Mouse (Mus musculus) intestine, postnatal 0 days (tissue): ENCODE measurements at regions not wholly inside any gene's neighbourhood (a gene's known extent, or its start where the extent isn't known, plus 50 kb on each side); places are given as distances from the start of the nearest gene placed in this dataset.
A peak's percentile ranks its signal among the peaks of the same experiment; 100 is the strongest.

ENCODE experiments used
- ATAC-seq: fragments of 200-750 bp; cut with Nextera tagmentation; 2 replicates; pipeline ENCODE4 v1.8.0; 2017; ENCODE audit warnings: mild to moderate bottlenecking, moderate TSS enrichment, moderate library complexity
- H3K27ac ChIP-seq: fragments of 300-500 bp; sonication (generic); 2 replicates; pipeline ENCODE4 v1.5.1; 2014; ENCODE audit warnings: mild to moderate bottlenecking, low read depth, low read length, moderate library complexity
- H3K27me3 ChIP-seq: fragments of 300-500 bp; sonication (generic); replicated peaks from 2 replicates; pipeline ENCODE4 v1.6.1; 2014; ENCODE audit warnings: low read length, mixed read lengths; ENCODE audit not compliant: control insufficient read depth, insufficient read depth
- H3K36me3 ChIP-seq: fragments of 300-500 bp; sonication (generic); 2 replicates; pipeline ENCODE4 v1.6.1; 2014; ENCODE audit warnings: mild to moderate bottlenecking, moderate library complexity; ENCODE audit not compliant: control insufficient read depth, insufficient read depth
- H3K4me1 ChIP-seq: fragments of 300-500 bp; sonication (generic); replicated peaks from 2 replicates; pipeline ENCODE4 v1.6.1; 2014; ENCODE audit warnings: antibody characterized with exemption, low read length, mixed read lengths; ENCODE audit not compliant: control insufficient read depth, insufficient read depth
- H3K4me2 ChIP-seq: fragments of 300-500 bp; sonication (generic); replicated peaks from 2 replicates; pipeline ENCODE4 v1.6.1; 2014; ENCODE audit warnings: low read depth, mild to moderate bottlenecking, moderate library complexity
- H3K4me3 ChIP-seq: fragments of 300-500 bp; sonication (generic); 2 replicates; pipeline ENCODE4 v1.5.1; 2014; ENCODE audit warnings: low read depth, low read length
- H3K9ac ChIP-seq: fragments of 300-500 bp; sonication (generic); 2 replicates; pipeline ENCODE4 v1.6.1; 2014; ENCODE audit warnings: mild to moderate bottlenecking, low read depth, low read length
- H3K9me3 ChIP-seq: fragments of 300-500 bp; sonication (generic); 2 replicates; pipeline ENCODE4 v1.6.1; 2016; ENCODE audit warnings: mixed run types; ENCODE audit not compliant: control insufficient read depth
- CTCF ChIP-seq: sonication (generic); IDR thresholded peaks from 2 replicates; pipeline ENCODE4 v1.5.1; 2016; ENCODE audit warnings: low read depth, mild to moderate bottlenecking, control low read depth, antibody characterized with exemption, moderate library complexity
- WGBS: fragments of 180-500 bp; shearing (Covaris S2); extraction: QIAGEN DNeasy Blood & Tissue Kit; methylation state at CpG from one replicate; pipeline ENCODE4 v1.1.7; 2014; 5-methylcytosine and 5-hydroxymethylcytosine counted together

DNA sequence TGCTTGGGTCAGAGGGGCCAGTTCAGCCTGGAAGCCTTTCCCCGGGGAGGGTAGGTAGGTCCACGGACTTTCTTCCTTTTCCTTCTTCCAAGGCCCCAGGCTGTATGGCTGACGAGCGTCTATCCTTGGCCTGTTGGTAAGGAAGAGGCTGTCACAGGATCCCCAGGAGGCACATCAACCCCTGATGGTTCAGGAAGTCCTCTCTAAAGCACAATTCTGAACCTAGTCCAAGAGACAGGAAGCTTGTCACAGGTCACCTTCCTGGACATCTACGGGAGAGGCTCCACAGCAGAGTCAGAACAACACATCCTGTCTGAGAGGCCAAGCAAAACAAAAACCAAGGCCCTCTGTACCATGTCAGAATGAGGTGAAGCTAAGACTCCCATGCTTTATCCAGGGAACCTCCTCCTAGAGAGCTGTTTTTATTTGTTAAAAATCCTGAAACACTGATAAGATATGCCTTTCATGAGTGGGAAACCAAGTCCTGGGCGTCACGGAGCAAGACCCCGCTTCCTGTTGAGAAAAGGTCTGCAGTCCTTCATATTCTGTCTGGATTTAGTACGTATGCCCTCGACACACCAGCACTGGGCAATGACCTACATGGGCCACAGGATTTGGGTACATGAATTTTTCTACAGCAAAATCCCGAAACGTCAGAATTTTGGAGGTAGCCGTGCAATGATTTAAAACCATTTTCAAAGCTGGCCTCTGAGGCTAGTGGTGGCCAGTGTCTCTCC lies 52.0 kb upstream of the Snrk start:
- Histone ChIP-seq H3K4me2 (no peak overlapping the region), H3K9me3 (no peaks in the 10 kb centered on the region), H3K36me3 (no peaks in the 10 kb centered on the region), H3K4me3 (no peak overlapping the region), H3K9ac (no peak overlapping the region), H3K27me3 (no peaks in the 10 kb centered on the region), H3K27ac (peak overlapping the region; percentile 15), H3K4me1 (no peaks in the 10 kb centered on the region)
- ATAC-seq = no peak
- TF ChIP-seq CTCF = no peak
- 75% methylated on average over 13 of the region's 13 CpGs for WGBS

DNA sequence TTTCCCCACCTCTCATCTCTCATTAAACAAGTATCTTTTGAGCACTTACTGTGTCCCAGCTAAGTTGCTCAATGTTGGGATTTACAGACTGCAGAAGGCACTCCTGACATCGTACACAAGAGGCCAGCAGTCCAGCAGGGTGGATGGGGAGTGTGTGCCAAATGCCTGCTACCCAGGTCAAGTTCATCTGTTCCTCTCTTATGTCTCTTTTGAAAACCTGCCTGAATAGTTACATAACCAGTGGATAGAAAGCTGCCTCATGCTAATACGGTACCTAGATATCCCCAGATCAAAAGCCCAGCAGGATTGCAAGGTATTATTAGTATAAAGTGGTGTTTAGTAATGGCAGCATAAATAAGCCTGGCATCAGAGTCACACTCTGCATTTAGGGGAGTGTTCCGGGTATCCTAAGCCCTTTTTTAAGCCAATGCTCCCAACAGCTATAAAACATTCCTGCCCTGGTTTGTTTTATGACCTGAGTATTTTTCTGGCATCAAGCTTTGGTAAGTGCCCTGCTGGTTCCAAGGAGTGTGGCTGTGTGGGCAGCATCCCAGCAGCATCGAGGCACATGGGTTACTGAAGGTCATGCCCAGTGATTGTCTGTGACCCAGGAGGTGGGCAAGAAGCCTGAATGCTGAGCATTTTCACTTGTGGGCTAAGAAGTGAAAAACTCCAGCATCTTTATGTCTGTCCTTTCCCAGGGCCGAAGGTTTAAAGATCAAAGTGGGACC lies 59.1 kb upstream of the Pomgnt2 start:
- no peak overlapping the region for H3K4me2 ChIP-seq
- no peak overlapping the region for H3K4me3 ChIP-seq
- H3K27me3 ChIP-seq = no peaks in the 10 kb centered on the region
- no peaks in the 10 kb centered on the region for H3K4me1 ChIP-seq
- H3K36me3 ChIP-seq = no peaks in the 10 kb centered on the region
- no peak overlapping the region for H3K9ac ChIP-seq
- no peaks in the 10 kb centered on the region for H3K9me3 ChIP-seq
- 78% methylated on average over 5 of the region's 5 CpGs for WGBS
- TF ChIP-seq CTCF = no peak
- no peak overlapping the region for H3K27ac ChIP-seq
- no peak for ATAC-seq

DNA sequence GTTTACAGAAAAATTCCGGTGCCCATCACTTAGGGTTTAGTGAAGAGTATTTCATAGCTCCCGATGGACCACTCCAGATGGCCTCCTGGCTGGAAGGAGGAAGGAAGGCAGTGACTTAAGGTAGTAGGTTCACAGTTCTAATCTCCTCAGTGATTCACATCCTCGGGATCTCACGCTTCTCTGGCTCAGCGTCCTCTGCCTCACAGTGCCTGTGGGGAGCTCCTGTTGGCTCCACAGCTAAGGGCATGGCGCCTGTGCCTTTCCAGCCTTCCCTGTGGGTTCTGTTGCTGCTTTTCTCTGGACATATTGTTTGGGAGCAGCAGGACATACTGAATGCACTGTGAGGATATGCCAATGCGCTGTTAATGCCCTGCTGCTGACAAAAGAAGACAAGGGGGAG lies 54.8 kb upstream of the Pomgnt2 start:
- H3K4me1 ChIP-seq = no peaks in the 10 kb centered on the region
- no peaks in the 10 kb centered on the region for H3K27me3 ChIP-seq
- no peak overlapping the region for H3K4me2 ChIP-seq
- no peak for ATAC-seq
- no peaks in the 10 kb centered on the region for H3K9me3 ChIP-seq
- no peak overlapping the region for H3K9ac ChIP-seq
- no peak overlapping the region for H3K27ac ChIP-seq
- no peak overlapping the region for H3K4me3 ChIP-seq
- WGBS = 70% methylated on average over 7 of the region's 7 CpGs
- no peaks in the 10 kb centered on the region for H3K36me3 ChIP-seq
- TF ChIP-seq CTCF = no peak

DNA sequence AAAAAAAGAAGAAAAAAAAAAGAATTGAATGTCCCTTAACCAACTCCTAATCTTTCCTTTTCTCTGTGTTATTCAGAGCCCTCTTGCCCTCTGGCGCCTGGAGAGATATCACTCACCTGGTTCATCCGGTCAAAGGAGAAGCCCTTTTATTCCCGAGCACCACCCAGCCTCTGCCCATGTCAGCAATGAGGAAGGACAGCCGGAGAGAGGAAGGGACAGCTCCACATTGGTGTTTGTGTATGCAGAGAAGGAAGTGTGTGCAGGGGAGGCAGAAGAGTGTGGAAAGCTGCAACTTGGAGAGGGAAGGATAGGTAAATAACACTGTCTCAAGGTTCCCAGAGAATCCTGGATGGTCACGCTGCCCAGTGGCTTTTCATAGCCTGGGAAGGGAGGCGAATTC lies 54.2 kb upstream of the Pomgnt2 start:
- Histone ChIP-seq H3K36me3 (no peaks in the 10 kb centered on the region), H3K4me3 (no peak overlapping the region), H3K4me1 (no peaks in the 10 kb centered on the region), H3K9me3 (no peaks in the 10 kb centered on the region), H3K4me2 (no peak overlapping the region), H3K27ac (no peak overlapping the region), H3K27me3 (no peaks in the 10 kb centered on the region), H3K9ac (no peak overlapping the region)
- 39% methylated on average over 6 of the region's 6 CpGs for WGBS
- no peak for ATAC-seq
- TF ChIP-seq CTCF = no peak

GRCm38 (mm10) chr9:122048999-122049398 lies 52.1 kb upstream of the Pomgnt2 start:
- Histone ChIP-seq H3K27ac (no peak overlapping the region), H3K4me3 (no peak overlapping the region), H3K27me3 (no peaks in the 10 kb centered on the region), H3K4me1 (no peaks in the 10 kb centered on the region), H3K4me2 (no peak overlapping the region), H3K36me3 (no peaks in the 10 kb centered on the region), H3K9ac (no peak overlapping the region), H3K9me3 (no peaks in the 10 kb centered on the region)
- WGBS = 53% methylated on average over 5 of the region's 5 CpGs
- ATAC-seq = no peak
- TF ChIP-seq CTCF = no peak

DNA sequence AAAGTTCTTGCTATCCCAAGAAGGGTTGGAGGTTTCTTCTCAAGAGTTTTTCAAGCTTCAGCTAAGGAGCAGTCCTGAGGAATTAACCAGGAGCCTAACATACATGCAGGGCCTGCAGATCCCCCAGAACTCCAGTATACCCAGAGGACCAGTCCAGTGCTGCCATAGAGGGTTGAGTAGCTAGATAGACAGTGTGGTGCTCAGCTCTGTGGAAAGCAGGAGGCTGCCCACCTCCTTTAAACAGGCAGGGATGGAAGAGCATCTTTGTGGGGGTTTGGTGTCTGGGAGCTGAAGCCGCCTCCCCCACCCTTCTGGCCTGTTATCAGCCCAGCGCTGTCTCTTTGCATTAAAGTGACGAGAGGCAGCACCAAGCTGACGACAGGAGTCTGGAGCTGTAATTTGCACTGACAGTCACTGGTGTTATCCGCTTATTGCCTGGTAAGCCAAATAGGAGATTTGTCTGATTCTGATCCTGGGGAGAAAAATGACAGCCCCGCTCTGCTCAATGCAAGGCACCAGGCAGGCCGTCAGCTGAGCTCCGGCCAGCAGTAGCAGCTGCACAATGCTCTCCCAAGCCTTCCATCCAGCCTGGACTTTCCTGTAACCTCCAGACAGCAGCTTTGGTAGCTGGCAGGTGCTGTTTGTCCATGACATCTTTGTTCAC lies 51.2 kb upstream of the Pomgnt2 start:
- no peak for ATAC-seq
- Histone ChIP-seq H3K9ac (no peak overlapping the region), H3K36me3 (no peaks in the 10 kb centered on the region), H3K27me3 (no peaks in the 10 kb centered on the region), H3K4me3 (no peak overlapping the region), H3K27ac (no peak overlapping the region), H3K4me2 (no peak overlapping the region), H3K4me1 (no peaks in the 10 kb centered on the region), H3K9me3 (no peaks in the 10 kb centered on the region)
- WGBS = 55% methylated on average over 8 of the region's 8 CpGs
- TF ChIP-seq CTCF = no peak
